Mouse (Mus musculus): ENCODE results near the gene Gm49405. TPM values are rescaled to one million over a fixed set of nuclear protein-coding genes. Genes with fewer than 3 reads are reported as not detected.

The Gm49405 gene
- total RNA-seq, 1 experiment from 2014 or later: 1.8 TPM

Other genes starting within 250 kb of the Gm49405 start
- 75.8 and 85.8 TPM in 2 replicates for gene Kmt5b, start 233.2 kb upstream of the Gm49405 start, total RNA-seq (2017)
- 54.7 and 61.2 TPM in 2 replicates for gene Chka, start 148.9 kb upstream of the Gm49405 start, total RNA-seq (2017)
- gene Tcirg1, start 93.5 kb upstream of the Gm49405 start, total RNA-seq (2017): 110 and 122 TPM in 2 replicates
- 35.3 and 55.4 TPM in 2 replicates for gene Ndufs8, start 87.9 kb upstream of the Gm49405 start, total RNA-seq (2017)
- 6.6 and 12.6 TPM in 2 replicates for gene Aldh3b1, start 70.8 kb upstream of the Gm49405 start, total RNA-seq (2017)
- 79.6 and 90.4 TPM in 2 replicates for gene Unc93b1, start 65.4 kb upstream of the Gm49405 start, total RNA-seq (2017)
- gene Aldh3b3, start 42.0 kb upstream of the Gm49405 start, total RNA-seq (2017): 0.31 TPM in 1 of 2 replicates, not detected in the other
- 0.56 TPM in 1 of 2 replicates, not detected in the other for gene Aldh3b2, start 28.3 kb upstream of the Gm49405 start, total RNA-seq (2017)
- gene Acy3, start 14.1 kb upstream of the Gm49405 start, total RNA-seq (2017): 6.8 and 8.4 TPM in 2 replicates
- gene Tbx10, start 7.9 kb upstream of the Gm49405 start, total RNA-seq (2017): not detected in 2 replicates
- 4.5 and 13.5 TPM in 2 replicates for gene Nudt8, start within 50 bp of the Gm49405 start, total RNA-seq (2017)
- gene Doc2g, start 2.7 kb downstream of the Gm49405 start, total RNA-seq (2017): 1.5 and 1.9 TPM in 2 replicates
- 142 and 166 TPM in 2 replicates for gene Ndufv1, start 12.2 kb downstream of the Gm49405 start, total RNA-seq (2017)
- 62.7 and 72.5 TPM in 2 replicates for gene Gstp1, start 37.4 kb downstream of the Gm49405 start, total RNA-seq (2017)
- gene Gstp2, start 45.4 kb downstream of the Gm49405 start, total RNA-seq (2017): not detected in 2 replicates
- 1.4 and 13.2 TPM in 2 replicates for gene Gstp3, start 58.9 kb downstream of the Gm49405 start, total RNA-seq (2017)
- not detected in 2 replicates for gene Cabp2, start 81.0 kb downstream of the Gm49405 start, total RNA-seq (2017)
- gene Cdk2ap2, start 96.6 kb downstream of the Gm49405 start, total RNA-seq (2017): 13.3 and 18.8 TPM in 2 replicates
- gene Pitpnm1, start 99.4 kb downstream of the Gm49405 start, total RNA-seq (2017): 20.0 and 22.4 TPM in 2 replicates
- gene Aip, start 125.2 kb downstream of the Gm49405 start, total RNA-seq (2017): 60.3 and 78.0 TPM in 2 replicates
- not detected in 2 replicates for gene Gpr152, start 139.2 kb downstream of the Gm49405 start, total RNA-seq (2017)
- not detected in 2 replicates for gene Cabp4, start 143.4 kb downstream of the Gm49405 start, total RNA-seq (2017)
- gene Coro1b, start 148.0 kb downstream of the Gm49405 start, total RNA-seq (2017): 66.9 and 109 TPM in 2 replicates
- 229 and 295 TPM in 2 replicates for gene Ptprcap, start 153.0 kb downstream of the Gm49405 start, total RNA-seq (2017)
- 16.2 and 18.8 TPM in 2 replicates for gene Rps6kb2, start 162.7 kb downstream of the Gm49405 start, total RNA-seq (2017)
- gene Carns1, start 174.9 kb downstream of the Gm49405 start, total RNA-seq (2017): 11.2 and 16.2 TPM in 2 replicates
- gene Tbc1d10c, start 190.7 kb downstream of the Gm49405 start, total RNA-seq (2017): 59.8 and 70.8 TPM in 2 replicates
- 384 and 392 TPM in 2 replicates for gene Ppp1ca, start 191.4 kb downstream of the Gm49405 start, total RNA-seq (2017)
- gene Rad9a, start 201.0 kb downstream of the Gm49405 start, total RNA-seq (2017): 16.4 and 17.3 TPM in 2 replicates
- gene Clcf1, start 213.6 kb downstream of the Gm49405 start, total RNA-seq (2017): 12.8 and 17.3 TPM in 2 replicates
- gene AC109138.7, start 213.7 kb downstream of the Gm49405 start, total RNA-seq (2017): not detected in 2 replicates
- gene Pold4, start 231.3 kb downstream of the Gm49405 start, total RNA-seq (2017): 61.0 and 88.8 TPM in 2 replicates